Mouse (Mus musculus) NIH3T3 (cell line): ENCODE data around the gene Mtus2.

Experiments
- DNase-seq: peaks from one replicate; pipeline ENCODE4 v3.0.0-alpha.2; 2012; ENCODE audit warnings: low read depth

Mtus2 gene

DNA sequence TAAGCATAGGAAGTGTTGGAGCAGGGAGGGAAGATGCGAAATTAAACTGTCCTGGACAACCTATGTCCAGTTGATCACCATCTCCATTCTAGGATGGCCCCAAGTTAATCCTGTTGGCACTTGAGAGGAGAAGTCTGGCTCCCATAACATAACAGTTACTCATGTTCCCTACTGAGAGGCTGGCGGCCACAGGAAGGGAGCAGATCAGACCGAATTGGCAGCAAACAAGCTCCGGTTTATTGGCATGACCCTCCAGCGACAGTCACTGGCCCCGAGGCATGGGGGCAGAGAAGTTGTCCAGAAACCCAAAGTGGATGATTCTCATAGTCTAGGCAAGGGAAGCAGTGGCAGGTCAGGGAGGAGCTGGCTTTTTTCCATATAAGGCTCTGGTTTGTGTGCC lies 224.8 kb downstream of the Mtus2 start:
- no peak for DNase-seq

DNA sequence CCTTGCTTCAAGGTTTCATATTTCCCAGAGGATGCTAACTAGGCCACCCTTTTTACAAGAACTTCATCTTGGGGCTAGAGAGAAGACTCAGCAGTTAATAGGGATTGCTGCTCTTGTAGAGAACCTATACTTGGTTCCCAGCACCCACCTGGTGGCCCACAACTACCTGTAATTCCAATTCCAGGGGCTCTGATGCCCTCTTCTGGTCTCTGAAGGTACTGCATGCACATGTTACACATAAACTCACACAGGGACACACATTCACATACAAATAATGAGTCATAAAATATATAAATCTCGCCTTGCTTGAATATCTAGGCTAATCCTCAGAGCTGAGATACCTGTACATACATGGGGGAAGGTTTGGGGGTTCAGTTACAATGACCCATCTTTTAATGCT lies 228.8 kb downstream of the Mtus2 start:
- DNase-seq, result no peak

DNA sequence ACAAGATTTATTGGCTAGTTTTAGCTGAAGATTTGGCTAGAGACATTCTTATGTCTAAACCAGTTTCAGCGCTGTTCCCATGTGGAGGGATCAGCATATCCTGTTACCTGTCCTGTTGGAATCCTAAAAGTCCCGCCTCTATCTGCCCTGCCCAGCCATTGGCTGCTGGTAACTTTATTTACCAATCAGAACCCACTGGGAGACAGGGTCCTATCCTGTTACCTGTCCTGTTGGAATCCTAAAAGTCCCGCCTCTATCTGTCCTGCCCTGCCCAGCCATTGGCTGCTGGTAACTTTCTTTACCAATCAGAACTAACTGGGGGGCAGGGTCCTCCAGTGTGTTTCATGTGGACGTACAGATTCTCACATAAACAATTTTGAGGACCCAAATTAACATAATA lies 234.3 kb downstream of the Mtus2 start:
- no peak for DNase-seq

DNA sequence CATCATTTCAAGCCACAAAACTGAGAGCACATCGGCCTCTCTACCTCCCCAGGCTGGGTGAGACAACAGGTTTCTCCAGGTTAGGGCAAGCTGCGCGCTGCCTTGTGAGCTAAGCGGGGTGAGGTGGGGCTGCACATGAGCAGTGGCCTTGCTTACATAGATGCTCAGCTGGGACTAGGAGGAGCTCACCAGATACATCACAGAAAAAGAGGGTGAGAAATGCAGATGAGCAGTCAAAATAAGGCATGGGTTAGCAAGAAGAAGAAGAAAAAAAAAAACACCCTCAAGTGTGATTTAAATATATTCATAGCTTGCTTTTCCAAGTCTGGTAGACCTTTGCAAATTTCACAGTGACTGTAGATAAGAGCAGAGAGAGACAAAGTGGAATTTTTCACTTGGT lies 254.7 kb downstream of the Mtus2 start:
- no peak for DNase-seq

DNA sequence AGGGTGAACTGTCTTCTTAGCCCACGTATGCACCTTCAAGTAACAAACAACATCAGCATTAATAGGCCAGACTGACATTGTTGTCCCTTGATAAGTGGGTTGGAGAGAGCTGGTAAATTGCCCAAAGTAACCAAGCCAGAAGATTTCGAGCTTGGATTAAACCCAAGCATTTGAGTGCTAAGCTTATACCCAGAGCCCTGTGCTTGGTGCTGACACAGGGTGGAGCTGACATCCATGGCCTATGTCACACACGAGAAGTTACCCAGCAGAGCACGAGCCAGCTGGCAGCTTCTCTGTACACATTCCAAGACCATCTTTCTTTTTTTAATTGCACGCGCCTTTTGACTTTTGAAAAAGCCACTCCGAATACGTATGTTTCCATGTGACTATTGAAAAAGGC lies 259.7 kb downstream of the Mtus2 start:
- DNase-seq, result no peak

DNA sequence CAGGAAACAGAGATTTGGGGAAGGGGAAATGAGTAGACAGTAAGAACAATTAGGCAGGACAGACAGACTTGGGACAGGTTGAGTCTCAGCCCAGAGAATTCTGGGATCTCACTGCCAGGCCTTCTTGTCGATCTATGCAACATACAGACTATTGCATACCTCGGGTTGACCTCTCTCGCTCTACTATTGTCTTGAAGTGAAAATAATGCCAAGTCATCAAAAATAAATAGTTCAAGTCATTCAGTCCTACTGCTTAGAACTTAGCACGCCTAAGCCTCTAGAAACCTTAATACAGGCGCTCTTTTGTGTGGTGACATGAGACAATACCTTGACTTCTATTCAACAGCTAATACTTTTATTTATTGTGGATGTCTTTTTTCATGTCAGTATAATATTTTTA lies 265.8 kb downstream of the Mtus2 start:
- DNase-seq, result no peak

DNA sequence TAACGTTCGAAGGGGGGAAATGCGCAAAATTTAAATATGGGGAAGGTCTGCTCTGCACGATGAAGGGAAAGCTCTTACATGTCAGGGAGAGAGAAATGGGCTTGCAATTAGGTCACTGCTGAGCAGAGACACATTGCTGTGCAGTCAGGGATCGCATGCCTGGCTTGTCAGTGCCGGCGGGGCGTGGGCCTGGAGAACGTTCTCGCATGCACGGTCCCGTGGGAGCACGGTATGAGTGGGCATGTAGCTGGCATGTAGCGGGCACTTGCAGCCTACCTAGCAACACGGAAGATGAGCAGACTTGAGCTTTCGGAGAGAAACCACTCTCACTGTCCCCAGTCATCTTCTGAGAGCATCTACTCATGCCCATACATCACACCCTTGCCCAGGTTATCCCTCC lies 266.9 kb downstream of the Mtus2 start:
- no peak for DNase-seq

DNA sequence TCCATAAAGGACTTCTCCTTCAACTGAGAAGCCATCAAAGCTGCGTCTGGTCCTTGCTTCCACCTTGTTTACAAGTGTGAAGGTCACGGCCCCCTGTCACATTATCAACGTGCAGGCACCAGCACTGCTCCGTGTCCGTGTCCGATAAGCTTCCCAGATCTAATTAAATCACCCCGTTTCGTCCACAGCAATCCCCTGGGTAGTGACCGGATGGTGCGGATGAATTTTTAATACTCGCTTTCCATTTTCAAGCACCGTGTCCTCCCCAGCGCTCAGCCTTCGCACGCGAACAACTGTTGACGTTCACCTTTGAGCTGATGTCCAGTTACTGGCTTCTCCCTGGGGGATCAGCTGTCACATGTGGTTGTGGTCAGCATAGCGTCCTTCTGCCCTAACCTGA lies 276.6 kb downstream of the Mtus2 start:
- DNase-seq, result no peak

DNA sequence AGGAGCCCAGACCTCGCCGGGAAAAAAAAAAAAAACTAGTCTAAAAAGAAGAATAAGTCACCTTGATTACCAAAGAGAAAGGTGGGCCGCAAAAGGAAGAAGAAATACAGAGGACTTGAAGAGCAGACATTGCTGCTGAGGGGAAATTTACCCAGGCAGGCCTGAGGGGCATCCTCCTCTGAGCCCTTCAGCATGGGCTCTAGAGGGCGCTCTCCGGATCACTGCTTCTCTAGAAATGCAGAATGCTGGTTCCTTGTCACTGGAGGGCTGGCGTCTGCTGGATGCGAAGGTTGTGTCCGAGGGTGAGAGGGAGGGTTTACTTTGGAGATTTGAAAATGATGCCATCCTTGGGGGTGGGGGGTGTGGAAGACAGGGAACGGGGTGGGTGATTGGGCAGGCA lies 279.5 kb downstream of the Mtus2 start:
- no peak for DNase-seq

DNA sequence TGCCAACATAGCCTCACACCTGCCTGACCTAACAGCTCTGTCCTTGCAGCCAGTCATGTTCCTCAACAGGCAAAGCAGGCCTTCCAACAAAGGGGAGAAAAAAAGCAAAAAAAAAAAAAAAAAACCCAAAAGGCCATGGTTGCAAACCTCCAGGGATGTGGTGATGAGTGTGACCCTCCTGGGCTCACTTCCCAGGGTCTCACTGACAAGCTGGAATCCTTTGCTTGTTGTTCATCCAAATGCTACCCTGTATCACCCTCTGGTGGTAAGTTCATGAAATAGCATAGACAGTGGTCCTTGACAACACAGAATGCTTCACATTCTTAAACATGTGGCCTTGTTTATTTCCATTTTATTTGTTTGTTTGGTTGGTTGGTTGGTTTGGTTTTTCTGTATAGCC lies 281.9 kb downstream of the Mtus2 start:
- peak; percentile 74 for DNase-seq

DNA sequence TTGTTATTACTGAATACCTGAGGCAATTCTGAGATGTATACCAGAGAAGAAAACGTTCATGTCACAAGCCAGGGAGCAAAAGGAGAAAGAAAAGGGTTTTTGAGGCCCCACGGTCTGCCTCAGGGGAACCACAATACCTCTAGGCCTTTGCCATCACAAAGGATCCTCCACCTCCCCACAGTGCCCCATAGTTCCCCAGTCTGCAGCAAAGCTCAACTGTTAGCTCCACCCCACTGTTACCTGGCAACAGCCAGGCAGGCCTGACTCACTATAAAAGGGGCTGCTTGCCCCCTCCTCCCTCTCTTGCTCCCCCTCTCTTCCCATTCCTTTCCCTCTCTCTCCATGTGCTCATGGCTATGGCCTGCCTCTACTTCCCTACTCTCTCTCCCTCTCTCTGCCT lies 282.6 kb downstream of the Mtus2 start:
- DNase-seq, result no peak

DNA sequence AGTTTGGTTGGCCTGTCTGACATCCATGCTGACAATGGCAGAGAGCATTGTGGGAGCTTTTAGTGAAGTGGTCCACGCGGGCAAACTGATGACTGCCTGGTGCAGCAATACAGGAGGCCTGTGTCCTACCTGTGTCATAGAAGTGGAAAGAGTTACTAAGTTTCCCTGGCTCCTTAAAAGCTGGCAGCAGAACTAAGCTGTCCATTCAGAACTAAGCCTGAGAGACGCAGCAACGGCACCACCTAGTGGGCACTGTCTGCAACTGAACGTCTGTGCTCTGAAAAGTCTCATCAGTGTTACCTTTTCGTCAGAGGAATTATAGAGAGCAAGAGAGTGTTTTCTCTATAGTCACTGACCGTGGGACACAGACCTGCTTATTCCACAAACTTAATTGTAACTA lies 284.8 kb downstream of the Mtus2 start:
- peak; percentile 88 for DNase-seq

DNA sequence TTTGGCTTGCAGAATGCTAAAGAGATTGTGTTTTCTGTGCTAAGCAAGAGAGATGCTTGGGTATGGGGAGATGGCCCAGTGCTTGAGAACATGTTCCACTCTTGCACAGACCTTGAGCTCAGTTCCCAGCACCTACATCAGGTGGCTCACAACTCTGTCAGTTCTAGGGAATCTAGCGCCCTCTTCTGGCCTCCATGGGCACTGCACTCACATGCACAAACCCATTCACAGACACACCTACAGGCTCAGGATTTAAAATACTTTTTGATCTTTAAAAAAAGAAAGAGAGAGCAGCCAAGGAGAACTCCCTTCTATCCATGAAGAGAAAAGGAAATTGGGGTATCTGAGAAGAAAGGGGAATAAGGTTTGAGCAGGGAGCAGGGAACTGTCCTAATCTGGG lies 287.4 kb downstream of the Mtus2 start:
- DNase-seq, result no peak

DNA sequence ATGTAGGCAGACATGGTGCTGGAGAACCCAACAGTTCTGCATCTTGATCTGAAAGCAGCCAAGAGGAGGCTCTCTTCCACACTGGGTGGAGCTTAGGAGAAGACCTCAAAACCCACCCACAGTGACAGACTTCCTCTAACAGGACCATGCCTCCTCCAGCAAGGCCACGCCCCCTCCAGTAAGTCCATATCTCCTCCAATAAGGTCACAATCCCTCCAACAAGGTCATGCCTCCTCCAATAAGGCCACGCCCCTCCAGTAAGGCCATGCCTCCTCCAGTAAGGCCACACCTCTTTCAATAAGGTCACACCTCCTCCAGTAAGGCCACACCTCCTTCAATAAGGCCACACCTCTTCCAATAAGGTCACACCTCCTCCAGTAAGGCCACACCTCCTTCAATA lies 288.3 kb downstream of the Mtus2 start:
- DNase-seq, result no peak

DNA sequence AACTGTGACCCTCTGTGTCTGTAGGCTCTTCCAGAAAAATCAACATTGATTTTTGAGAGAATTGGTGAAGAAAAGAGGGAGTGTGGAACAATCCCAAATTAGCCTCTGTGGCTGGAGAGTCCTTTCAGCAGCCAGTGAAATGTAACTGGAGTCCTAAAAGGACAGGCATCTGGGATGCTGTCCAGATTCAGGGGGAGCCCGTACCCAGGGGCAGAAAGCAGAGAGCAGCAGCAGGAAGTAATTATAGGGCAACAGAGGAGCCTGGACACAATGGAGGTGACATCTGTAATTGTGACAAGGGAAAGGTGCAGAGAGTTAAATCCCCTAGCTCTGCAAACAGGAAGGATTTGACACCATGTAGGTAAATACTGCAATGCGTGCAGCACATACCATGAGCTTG lies 291.1 kb downstream of the Mtus2 start:
- DNase-seq, result no peak

DNA sequence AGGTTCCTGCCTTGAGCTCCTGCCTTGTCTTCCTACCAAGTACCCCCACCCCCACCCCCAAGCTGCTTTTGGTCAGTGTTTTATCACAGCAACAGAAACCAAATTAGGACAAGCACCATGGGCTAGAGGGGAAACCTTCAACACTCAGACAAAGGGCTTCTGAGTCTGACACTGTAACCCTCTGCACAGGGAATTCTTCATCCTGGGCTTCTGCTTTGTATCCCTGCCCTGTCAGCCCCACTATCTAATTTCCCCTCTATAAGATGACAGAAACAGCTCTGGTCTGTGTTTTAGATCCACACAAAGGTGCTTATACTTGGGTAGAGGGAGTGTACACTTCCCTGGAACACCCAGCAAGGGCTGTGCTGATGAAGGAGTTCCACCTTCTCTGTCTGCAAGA lies 294.7 kb downstream of the Mtus2 start:
- DNase-seq, result no peak

DNA sequence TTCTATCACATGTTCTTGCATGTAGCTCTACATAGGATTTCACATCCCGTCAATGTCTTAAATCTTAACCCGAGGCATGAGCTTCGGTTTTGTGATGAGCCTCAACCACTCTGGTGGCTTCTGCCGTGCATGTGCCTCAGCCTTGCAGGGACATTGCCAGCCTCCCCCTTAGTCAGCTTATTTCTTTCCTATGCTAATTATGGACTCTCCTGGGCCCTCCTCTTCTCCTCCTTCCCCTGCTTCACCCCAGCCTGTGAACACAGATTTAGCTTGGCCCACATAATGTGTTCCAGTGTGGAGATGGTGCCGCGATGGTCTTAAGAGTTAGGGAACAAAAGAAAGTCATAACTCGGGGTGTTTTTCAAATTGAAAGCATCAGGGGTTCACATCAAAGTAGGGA lies 304.9 kb downstream of the Mtus2 start:
- DNase-seq, result no peak

DNA sequence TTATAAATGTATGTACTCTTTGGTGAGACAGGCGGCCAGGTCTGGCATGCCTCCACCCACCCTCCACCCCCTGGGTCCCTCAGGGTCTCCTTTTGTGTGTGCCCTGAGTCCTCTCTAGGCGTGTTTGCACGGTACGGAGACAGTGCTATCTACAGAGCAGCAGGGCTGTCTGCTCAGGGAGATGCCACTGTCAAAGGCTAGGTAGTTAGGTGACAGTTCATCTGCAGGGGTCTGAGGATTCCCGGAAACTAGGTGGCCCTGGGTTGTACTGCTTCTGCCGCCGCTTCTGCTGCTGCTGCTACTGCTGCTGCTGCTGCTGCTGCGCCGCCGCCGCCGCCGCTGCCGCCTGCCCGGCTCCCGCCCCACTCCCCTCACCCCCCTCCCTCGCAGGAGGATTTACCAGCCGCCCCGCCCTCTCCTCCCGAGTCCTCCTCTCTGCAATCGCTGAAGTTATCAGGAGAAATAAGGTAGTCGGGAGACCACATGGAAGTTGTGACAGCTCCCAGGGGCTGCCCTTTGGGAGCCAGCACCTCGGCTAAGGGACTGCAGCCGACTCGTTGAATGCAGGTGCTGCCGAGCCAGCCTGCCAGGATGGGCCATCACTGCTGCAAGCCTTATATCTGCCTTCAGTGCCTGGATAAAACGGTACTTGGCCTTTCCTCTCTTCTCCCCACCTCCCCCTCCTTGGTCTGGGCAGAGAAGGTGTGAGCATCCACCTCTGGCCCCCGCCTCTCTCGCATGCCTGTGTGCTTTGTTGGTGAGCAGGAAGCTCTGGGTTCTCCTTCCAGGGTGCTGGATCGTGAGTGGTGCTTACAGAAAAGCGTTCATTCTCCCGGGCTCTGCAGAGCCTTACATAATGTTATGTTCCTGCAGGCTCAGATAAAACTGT lies 307.9 kb downstream of the Mtus2 start:
- DNase-seq, result peak; percentile 53

DNA sequence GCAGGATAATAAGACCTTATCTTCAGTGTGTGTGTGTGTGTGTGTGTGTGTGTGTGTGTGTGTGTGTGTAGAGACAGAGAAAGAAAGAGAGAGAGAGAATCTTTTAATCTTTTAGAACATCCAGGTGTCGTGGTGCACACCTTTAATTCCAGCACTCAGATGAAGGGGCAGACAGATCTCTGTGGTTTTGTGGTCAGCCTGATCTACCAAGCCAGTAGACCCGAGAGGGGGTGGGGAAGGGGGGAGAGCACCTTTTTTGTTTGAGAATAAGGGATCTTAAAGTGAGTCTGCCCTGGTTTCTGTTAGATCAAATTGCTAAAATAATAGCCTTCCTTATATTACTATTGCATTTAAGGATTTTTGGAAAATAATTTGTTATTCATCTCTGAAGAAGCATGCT lies 309.7 kb downstream of the Mtus2 start:
- DNase-seq, result no peak

DNA sequence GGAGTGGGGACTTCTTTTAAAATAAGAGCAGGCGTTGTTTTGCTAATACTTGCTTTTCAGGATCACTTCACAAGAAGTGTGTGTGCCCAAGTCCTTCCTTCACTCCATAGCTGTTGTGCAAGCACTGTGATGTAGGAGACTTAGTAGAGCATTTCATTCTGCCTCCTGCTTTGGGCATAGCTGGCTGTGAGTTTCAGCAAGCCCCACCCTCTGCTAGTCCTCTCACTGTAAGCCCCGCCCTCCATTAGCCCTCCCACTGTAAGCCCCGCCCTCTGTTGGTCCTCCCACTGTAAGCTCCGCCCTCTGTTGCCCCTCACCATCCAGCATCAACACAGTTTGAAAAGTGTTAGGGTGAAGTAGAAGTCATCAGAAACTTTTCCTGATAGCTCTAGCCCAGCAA lies 310.3 kb downstream of the Mtus2 start:
- DNase-seq, result peak; percentile 34

DNA sequence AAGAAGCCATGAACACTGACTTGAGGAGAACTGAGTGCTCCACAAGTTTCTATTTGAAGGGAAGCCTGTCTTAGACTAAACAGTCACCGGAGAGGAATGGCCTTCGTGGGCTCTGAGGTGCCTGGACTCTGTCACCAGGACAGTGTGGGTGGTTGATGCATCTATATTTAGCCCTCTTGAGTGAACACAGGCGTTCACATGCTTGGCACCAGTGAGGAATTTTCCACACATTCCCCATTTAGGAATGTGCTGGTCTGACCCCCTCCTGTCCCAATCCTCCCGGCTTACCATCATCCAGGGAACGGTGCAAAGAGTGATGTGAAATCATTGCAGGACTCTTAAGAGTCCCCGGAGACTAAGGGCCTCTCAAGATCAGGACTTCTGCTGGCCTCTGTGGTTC lies 314.9 kb downstream of the Mtus2 start:
- peak; percentile 89 for DNase-seq

DNA sequence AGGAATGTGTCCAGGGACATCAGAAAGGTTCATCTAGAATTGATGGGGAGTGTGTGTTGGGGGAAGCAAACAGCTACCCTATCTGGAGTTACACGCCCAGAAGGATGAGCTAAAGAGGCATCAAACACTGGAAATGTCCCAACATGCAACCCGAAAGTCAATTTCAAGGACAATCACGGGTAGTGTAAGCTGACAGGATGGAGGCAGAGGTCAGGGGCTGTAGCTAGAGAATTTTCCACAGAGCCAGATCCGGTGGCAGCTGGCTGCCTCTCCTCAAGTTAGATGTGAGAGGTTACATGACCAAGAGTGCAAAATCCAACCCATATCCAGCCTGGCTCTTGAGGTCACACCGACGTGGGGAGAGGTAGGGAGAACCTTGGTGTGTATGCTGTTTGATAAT lies 315.7 kb downstream of the Mtus2 start:
- DNase-seq, result no peak

DNA sequence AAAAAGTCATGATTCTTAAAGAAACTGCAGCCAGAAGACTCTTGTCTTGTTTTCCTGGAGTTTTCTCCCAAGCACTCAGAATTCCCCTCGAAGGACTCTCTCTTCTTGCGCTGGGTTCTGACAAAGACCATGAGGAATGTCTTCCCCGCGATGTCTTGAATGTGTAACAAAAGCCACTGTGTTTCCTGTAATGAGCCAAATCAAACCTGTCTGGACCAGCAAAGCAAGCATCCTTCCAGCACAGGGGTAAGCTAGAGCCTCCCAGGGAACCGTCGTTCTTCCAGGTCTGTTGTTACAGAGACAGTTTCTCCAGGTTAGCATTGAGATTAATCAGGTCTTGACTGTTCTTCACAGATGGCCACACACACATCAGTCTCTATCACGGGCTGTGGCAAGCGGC lies 321.1 kb downstream of the Mtus2 start:
- DNase-seq, result peak; percentile 24

DNA sequence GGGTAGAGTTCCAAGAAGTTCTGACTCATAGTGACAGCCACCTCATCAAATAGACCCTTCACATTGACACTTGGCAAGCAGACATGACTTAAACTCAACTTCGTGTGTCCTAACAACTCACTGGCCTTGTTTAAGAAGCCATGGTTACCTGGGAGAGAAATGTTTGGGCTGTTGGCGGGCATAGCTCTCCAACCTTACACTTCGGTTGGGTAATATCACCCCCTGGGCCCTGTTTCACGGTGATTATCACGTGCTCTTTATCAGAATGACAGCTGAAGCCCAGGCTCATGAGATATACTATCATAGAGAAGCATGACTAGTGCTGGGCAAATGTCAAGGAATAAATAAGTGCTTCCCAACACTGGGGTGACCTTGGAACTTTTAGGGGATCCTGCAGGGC lies 323.2 kb downstream of the Mtus2 start:
- no peak for DNase-seq
